Mouse (Mus musculus): ENCODE data around the gene Olfr152.

GRCm38 (mm10) chr2:87779183-87779582, at the start of gene Olfr152:
- TF ChIP-seq EP300 (IDR thresholded peaks at IDR 0.05; ENCODE audit: low read depth) (no peak), CTCF (IDR thresholded peaks at IDR 0.05; ENCODE audit: low read depth) (no peak)
